Mouse (Mus musculus): ENCODE results near the gene Acer3.

DNA sequence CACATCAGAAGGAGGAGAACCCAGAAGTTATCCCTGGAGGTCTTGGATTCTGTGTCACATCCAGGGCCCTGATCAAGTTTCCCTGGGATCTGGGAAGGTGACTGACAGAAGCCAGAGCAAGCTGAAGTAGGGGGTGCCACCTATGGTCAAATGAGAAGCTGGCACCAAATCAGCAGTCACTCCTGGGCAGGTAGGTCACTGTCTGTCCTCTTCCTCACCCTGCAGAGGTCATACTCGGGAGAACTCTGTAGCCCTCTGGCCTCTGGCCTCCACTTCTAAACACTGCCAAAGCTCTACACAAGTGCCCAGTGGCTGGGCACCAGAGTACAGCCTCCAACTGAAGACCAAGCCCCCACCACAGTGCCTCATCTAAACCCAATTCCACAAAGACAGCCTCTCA is 37.0 kb upstream of the Acer3 start:
- TF ChIP-seq MAFK (IDR thresholded peaks at IDR 0.05; ENCODE audit: insufficient read depth, low read depth, low read length) (no peak), HCFC1 (IDR thresholded peaks at IDR 0.05; ENCODE audit: borderline replicate concordance, insufficient read depth, low read length) (no peak), CHD2 (IDR thresholded peaks at IDR 0.05; ENCODE audit: low read depth, low read length) (no peak), ZC3H11A (IDR thresholded peaks at IDR 0.05; ENCODE audit: borderline replicate concordance, low read depth, low read length) (no peak)

Measured in ES-E14 (cell line).